7 mouse cellular contexts compared by ENCODE assay signal in genomic region chr2:73213871-73214659, GRCm38 (mm10). TPM values are rescaled to one million over a fixed set of nuclear protein-coding genes. Genes with fewer than 3 reads are reported as not detected.
A peak's percentile ranks its signal among the peaks of the same experiment; 100 is the strongest.
DNase-seq lines count a peak whose midpoint lies in the region; ATAC-seq lines count a peak whose summit lies in the region.

No protein-coding gene starts in this region.

- peak overlapping the region; percentile 57 for H3K27ac ChIP-seq in embryonic facial prominence, embryonic 12.5 days
- H3K27ac ChIP-seq in limb, embryonic 11.5 days (replicated peaks; ENCODE audit: low read depth, low read length), result 0 out of 2 replicates have a peak overlapping the region, but pooled peaks have one; percentile 52
- H3K27ac ChIP-seq in midbrain, embryonic 14.5 days (replicated peaks; ENCODE audit: low read depth, low read length), result peak overlapping the region; percentile 52; the same call in 1 of the 2 replicates

- H3K4me1 ChIP-seq in embryonic facial prominence, embryonic 12.5 days, result peaks cover 9% of the 10 kb centered on the region
- H3K4me1 ChIP-seq in limb, embryonic 11.5 days (ENCODE audit: control insufficient read depth, insufficient read depth, low read length), result peaks cover 5% of the 10 kb centered on the region; the same call in 1 of the 2 replicates
- H3K4me1 ChIP-seq in midbrain, embryonic 14.5 days (ENCODE audit: control insufficient read depth, insufficient read depth, low read length), result 0 out of 2 replicates have a peak, but pooled peaks cover 3% of the 10 kb centered on the region

- peak overlapping the region; percentile 64 for H3K9ac ChIP-seq in embryonic facial prominence, embryonic 12.5 days
- peak overlapping the region; percentile 82 for H3K9ac ChIP-seq in limb, embryonic 11.5 days (ENCODE audit: low read length)
- H3K9ac ChIP-seq in midbrain, embryonic 14.5 days (replicated peaks; ENCODE audit: low read length), result peak overlapping the region; percentile 86

- peak; percentile 95 for DNase-seq in adrenal gland, postnatal 25 days
- DNase-seq in heart, adult 11 months, result peak; percentile 99
- DNase-seq in kidney, adult 18-20 months, result peak; percentile 95
- DNase-seq in limb, embryonic 11.5 days (ENCODE audit: low spot score), result peak; percentile 92
- peak; percentile 93 for DNase-seq in midbrain, embryonic 14.5 days
- peak; percentile 93 to 98 for DNase-seq in spleen, adult 18-20 months

- peaks cover 13% of the 10 kb centered on the region for H3K36me3 ChIP-seq in embryonic facial prominence, embryonic 12.5 days
- no peaks in the 10 kb centered on the region for H3K36me3 ChIP-seq in limb, embryonic 11.5 days (ENCODE audit: control insufficient read depth, insufficient read depth, low read length)
- H3K36me3 ChIP-seq in midbrain, embryonic 14.5 days (ENCODE audit: control insufficient read depth, insufficient read depth, low read length), result peaks cover 12% of the 10 kb centered on the region

- no peaks in the 10 kb centered on the region for H3K27me3 ChIP-seq in embryonic facial prominence, embryonic 12.5 days
- no peaks in the 10 kb centered on the region for H3K27me3 ChIP-seq in limb, embryonic 11.5 days (ENCODE audit: control insufficient read depth, insufficient read depth, low read length)
- H3K27me3 ChIP-seq in midbrain, embryonic 14.5 days (ENCODE audit: control insufficient read depth, insufficient read depth, low read length), result no peaks in the 10 kb centered on the region

- peak; percentile 93 for ATAC-seq in embryonic facial prominence, embryonic 12.5 days (ENCODE audit: insufficient number of reproducible peaks, insufficient read depth, low FRiP score, low TSS enrichment)
- peak; percentile 94 for ATAC-seq in limb, embryonic 11.5 days (ENCODE audit: insufficient number of reproducible peaks, low FRiP score, low TSS enrichment, low read depth)
- ATAC-seq in midbrain, embryonic 14.5 days (ENCODE audit: low FRiP score, low TSS enrichment), result peak; percentile 96

- H3K4me2 ChIP-seq in embryonic facial prominence, embryonic 12.5 days (replicated peaks), result peak overlapping the region; percentile 86
- H3K4me2 ChIP-seq in limb, embryonic 11.5 days (ENCODE audit: low read depth, severe bottlenecking), result peak overlapping the region; percentile 93
- peak overlapping the region; percentile 68 for H3K4me2 ChIP-seq in midbrain, embryonic 14.5 days (ENCODE audit: low read length)

- H3K9me3 ChIP-seq in embryonic facial prominence, embryonic 12.5 days, result no peaks in the 10 kb centered on the region
- H3K9me3 ChIP-seq in limb, embryonic 11.5 days (ENCODE audit: control insufficient read depth, low read length), result no peaks in the 10 kb centered on the region
- no peaks in the 10 kb centered on the region for H3K9me3 ChIP-seq in midbrain, embryonic 14.5 days (ENCODE audit: control insufficient read depth, low read length)

- WGBS in embryonic facial prominence, embryonic 12.5 days, result under 1% methylated on average over 67 of the region's 68 CpGs
- under 1% methylated on average over 68 of the region's 68 CpGs for WGBS in limb, embryonic 11.5 days
- WGBS in midbrain, embryonic 14.5 days, result under 1% methylated on average over 66 of the region's 68 CpGs

- H3K4me3 ChIP-seq in embryonic facial prominence, embryonic 12.5 days, result peak overlapping the region; percentile 84
- H3K4me3 ChIP-seq in limb, embryonic 11.5 days (ENCODE audit: low read depth, low read length), result peak overlapping the region; percentile 92
- peak overlapping the region; percentile 72 for H3K4me3 ChIP-seq in midbrain, embryonic 14.5 days (replicated peaks; ENCODE audit: low read depth, low read length)

RNA-seq across cellular contexts. Expression of gene Ola1, which starts 4.7 kb away (rescaled TPM):
- 46.2 and 52.6 TPM in 2 replicates for total RNA-seq in adrenal gland, postnatal 25 days (2021)
- 106 and 108 TPM in 2 replicates for polyA plus RNA-seq in embryonic facial prominence, embryonic 12.5 days (2016; fragmentation: Nextera tagmentation; extraction: Ambion mirVana)
- polyA plus RNA-seq in limb, embryonic 11.5 days (2014; fragmentation: Nextera tagmentation; extraction: Ambion mirVana), result 117 and 119 TPM in 2 replicates
- 85.3 and 91.9 TPM in 2 replicates for polyA plus RNA-seq in midbrain, embryonic 14.5 days (2014; fragmentation: Nextera tagmentation; extraction: Ambion mirVana)

RNA-seq across cellular contexts. Expression of gene Sp9, which starts 57.7 kb away (rescaled TPM):
- total RNA-seq in adrenal gland, postnatal 25 days (2021), result not detected in 2 replicates
- 0.90 and 1.6 TPM in 2 replicates for polyA plus RNA-seq in embryonic facial prominence, embryonic 12.5 days (2016; fragmentation: Nextera tagmentation; extraction: Ambion mirVana)
- polyA plus RNA-seq in limb, embryonic 11.5 days (2014; fragmentation: Nextera tagmentation; extraction: Ambion mirVana), result 0.87 and 0.92 TPM in 2 replicates
- 2.2 and 2.8 TPM in 2 replicates for polyA plus RNA-seq in midbrain, embryonic 14.5 days (2014; fragmentation: Nextera tagmentation; extraction: Ambion mirVana)

Comparison
In these comparisons a context has a peak if more than half of its experiments do, and no peak if none do; other contexts are left out.
1. Peak in every context shown above with its lines: DNase-seq, ATAC-seq, H3K4me3 ChIP-seq and H3K27ac ChIP-seq.